Mouse (Mus musculus): Measurements from ENCODE around the gene Foxp1. TPM values are rescaled to one million over a fixed set of nuclear protein-coding genes. Genes with fewer than 3 reads are reported as not detected.

Gene Foxp1
- polyA plus RNA-seq, 1 experiment from 2014 or later = 148 TPM

GRCm38 (mm10) chr6:99047322-99047721, 475.2 kb downstream of the Foxp1 start:
- H3K4me1 ChIP-seq (ENCODE audit: control insufficient read depth, insufficient read depth, low read length) = no peaks in the 10 kb centered on the region
- 84% methylated on average over 5 of the region's 5 CpGs for WGBS
- no peaks in the 10 kb centered on the region for H3K27me3 ChIP-seq (ENCODE audit: control insufficient read depth, insufficient read depth, low read length)
- no peak overlapping the region for H3K9ac ChIP-seq (replicated peaks; ENCODE audit: low read length)
- no peak overlapping the region for H3K4me3 ChIP-seq (ENCODE audit: low read depth, low read length)
- DNase-seq (ENCODE audit: low spot score) (no peak), ATAC-seq (replicated peaks; ENCODE audit: insufficient number of reproducible peaks, low FRiP score, low TSS enrichment, low read depth) (no peak)
- no peak overlapping the region for H3K4me2 ChIP-seq (ENCODE audit: low read depth, low read length)
- no peaks in the 10 kb centered on the region for H3K36me3 ChIP-seq (replicated peaks; ENCODE audit: control insufficient read depth, insufficient read depth, low read depth, low read length)
- H3K27ac ChIP-seq (replicated peaks; ENCODE audit: low read depth, low read length) = no peak overlapping the region
- H3K9me3 ChIP-seq (replicated peaks; ENCODE audit: control insufficient read depth, low read length) = no peaks in the 10 kb centered on the region

- DNase-seq (ENCODE audit: low spot score) (no peak), ATAC-seq (replicated peaks; ENCODE audit: insufficient number of reproducible peaks, low FRiP score, low TSS enrichment, low read depth) (no peak)
- no peaks in the 10 kb centered on the region for H3K4me1 ChIP-seq (ENCODE audit: control insufficient read depth, insufficient read depth, low read length)
- 85% methylated on average over 5 of the region's 5 CpGs for WGBS
- no peak overlapping the region for H3K27ac ChIP-seq (replicated peaks; ENCODE audit: low read depth, low read length)
- no peaks in the 10 kb centered on the region for H3K27me3 ChIP-seq (ENCODE audit: control insufficient read depth, insufficient read depth, low read length)
- no peaks in the 10 kb centered on the region for H3K36me3 ChIP-seq (replicated peaks; ENCODE audit: control insufficient read depth, insufficient read depth, low read depth, low read length)
- H3K4me3 ChIP-seq (ENCODE audit: low read depth, low read length) = no peak overlapping the region
- H3K9me3 ChIP-seq (replicated peaks; ENCODE audit: control insufficient read depth, low read length) = no peaks in the 10 kb centered on the region
- H3K4me2 ChIP-seq (ENCODE audit: low read depth, low read length) = no peak overlapping the region
- no peak overlapping the region for H3K9ac ChIP-seq (replicated peaks; ENCODE audit: low read length)
These were observed 476.4 kb downstream of the Foxp1 start for GRCm38 (mm10) chr6:99045845-99046788.

GRCm38 (mm10) chr6:99043932-99044664, 478.4 kb downstream of the Foxp1 start:
- Histone ChIP-seq H3K27ac (replicated peaks; ENCODE audit: low read depth, low read length) (no peak overlapping the region), H3K9ac (replicated peaks; ENCODE audit: low read length) (no peak overlapping the region), H3K4me1 (ENCODE audit: control insufficient read depth, insufficient read depth, low read length) (no peaks in the 10 kb centered on the region), H3K4me2 (ENCODE audit: low read depth, low read length) (no peak overlapping the region), H3K4me3 (ENCODE audit: low read depth, low read length) (no peak overlapping the region), H3K9me3 (replicated peaks; ENCODE audit: control insufficient read depth, low read length) (no peaks in the 10 kb centered on the region), H3K27me3 (ENCODE audit: control insufficient read depth, insufficient read depth, low read length) (no peaks in the 10 kb centered on the region), H3K36me3 (replicated peaks; ENCODE audit: control insufficient read depth, insufficient read depth, low read depth, low read length) (no peaks in the 10 kb centered on the region)
- 87% methylated on average over 12 of the region's 12 CpGs for WGBS
- ATAC-seq (replicated peaks; ENCODE audit: insufficient number of reproducible peaks, low FRiP score, low TSS enrichment, low read depth) (no peak), DNase-seq (ENCODE audit: low spot score) (no peak)

- Histone ChIP-seq H3K9me3 (replicated peaks; ENCODE audit: control insufficient read depth, low read length) (no peaks in the 10 kb centered on the region), H3K27ac (replicated peaks; ENCODE audit: low read depth, low read length) (no peak overlapping the region), H3K4me2 (ENCODE audit: low read depth, low read length) (no peak overlapping the region), H3K4me3 (ENCODE audit: low read depth, low read length) (no peak overlapping the region), H3K27me3 (ENCODE audit: control insufficient read depth, insufficient read depth, low read length) (no peaks in the 10 kb centered on the region), H3K4me1 (ENCODE audit: control insufficient read depth, insufficient read depth, low read length) (no peaks in the 10 kb centered on the region), H3K36me3 (replicated peaks; ENCODE audit: control insufficient read depth, insufficient read depth, low read depth, low read length) (no peaks in the 10 kb centered on the region), H3K9ac (replicated peaks; ENCODE audit: low read length) (no peak overlapping the region)
- DNase-seq (ENCODE audit: low spot score) = no peak
- ATAC-seq (replicated peaks; ENCODE audit: insufficient number of reproducible peaks, low FRiP score, low TSS enrichment, low read depth) = no peak
- WGBS = 71% methylated on average over 7 of the region's 7 CpGs
These were observed 479.3 kb downstream of the Foxp1 start for GRCm38 (mm10) chr6:99043226-99043625.

GRCm38 (mm10) chr6:99042175-99042954, 480.2 kb downstream of the Foxp1 start:
- Histone ChIP-seq H3K4me2 (ENCODE audit: low read depth, low read length) (no peak overlapping the region), H3K4me3 (ENCODE audit: low read depth, low read length) (no peak overlapping the region), H3K36me3 (replicated peaks; ENCODE audit: control insufficient read depth, insufficient read depth, low read depth, low read length) (no peaks in the 10 kb centered on the region), H3K4me1 (ENCODE audit: control insufficient read depth, insufficient read depth, low read length) (no peaks in the 10 kb centered on the region), H3K9ac (replicated peaks; ENCODE audit: low read length) (no peak overlapping the region), H3K9me3 (replicated peaks; ENCODE audit: control insufficient read depth, low read length) (no peaks in the 10 kb centered on the region), H3K27me3 (ENCODE audit: control insufficient read depth, insufficient read depth, low read length) (no peaks in the 10 kb centered on the region), H3K27ac (replicated peaks; ENCODE audit: low read depth, low read length) (no peak overlapping the region)
- DNase-seq (ENCODE audit: low spot score) (no peak), ATAC-seq (replicated peaks; ENCODE audit: insufficient number of reproducible peaks, low FRiP score, low TSS enrichment, low read depth) (no peak)
- WGBS = 71% methylated on average over 6 of the region's 6 CpGs

- Histone ChIP-seq H3K9me3 (replicated peaks; ENCODE audit: control insufficient read depth, low read length) (no peaks in the 10 kb centered on the region), H3K36me3 (replicated peaks; ENCODE audit: control insufficient read depth, insufficient read depth, low read depth, low read length) (no peaks in the 10 kb centered on the region), H3K4me3 (ENCODE audit: low read depth, low read length) (no peak overlapping the region), H3K4me2 (ENCODE audit: low read depth, low read length) (no peak overlapping the region), H3K9ac (replicated peaks; ENCODE audit: low read length) (no peak overlapping the region), H3K4me1 (ENCODE audit: control insufficient read depth, insufficient read depth, low read length) (no peaks in the 10 kb centered on the region), H3K27ac (replicated peaks; ENCODE audit: low read depth, low read length) (no peak overlapping the region), H3K27me3 (ENCODE audit: control insufficient read depth, insufficient read depth, low read length) (no peaks in the 10 kb centered on the region)
- 91% methylated on average over 2 of the region's 2 CpGs for WGBS
- DNase-seq (ENCODE audit: low spot score) (no peak), ATAC-seq (replicated peaks; ENCODE audit: insufficient number of reproducible peaks, low FRiP score, low TSS enrichment, low read depth) (no peak)
These were observed 483.5 kb downstream of the Foxp1 start for GRCm38 (mm10) chr6:99038977-99039376.

- 72% methylated on average over 8 of the region's 8 CpGs for WGBS
- Histone ChIP-seq H3K9ac (replicated peaks; ENCODE audit: low read length) (no peak overlapping the region), H3K27me3 (ENCODE audit: control insufficient read depth, insufficient read depth, low read length) (no peaks in the 10 kb centered on the region), H3K4me3 (ENCODE audit: low read depth, low read length) (no peak overlapping the region), H3K4me2 (ENCODE audit: low read depth, low read length) (no peak overlapping the region), H3K9me3 (replicated peaks; ENCODE audit: control insufficient read depth, low read length) (no peaks in the 10 kb centered on the region), H3K27ac (replicated peaks; ENCODE audit: low read depth, low read length) (no peak overlapping the region), H3K4me1 (ENCODE audit: control insufficient read depth, insufficient read depth, low read length) (no peaks in the 10 kb centered on the region), H3K36me3 (replicated peaks; ENCODE audit: control insufficient read depth, insufficient read depth, low read depth, low read length) (no peaks in the 10 kb centered on the region)
- DNase-seq (ENCODE audit: low spot score) (no peak), ATAC-seq (replicated peaks; ENCODE audit: insufficient number of reproducible peaks, low FRiP score, low TSS enrichment, low read depth) (no peak)
These were observed 486.8 kb downstream of the Foxp1 start for GRCm38 (mm10) chr6:99035459-99036375.

All from embryonic facial prominence, embryonic 11.5 days (tissue).